Mouse (Mus musculus): ENCODE results near the gene Gm20388. TPM values are rescaled to one million over a fixed set of nuclear protein-coding genes. Genes with fewer than 3 reads are reported as not detected.

Gm20388 gene
- polyA plus RNA-seq, 1 experiment from 2014 or later = not detected

GRCm38 (mm10) chr8:121104049-121104818 lies 1193.6 kb downstream of the Gm20388 start:
- peaks cover 11% of the 10 kb centered on the region for H3K36me3 ChIP-seq (ENCODE audit: control insufficient read depth, insufficient read depth, low read length)
- ATAC-seq (ENCODE audit: low FRiP score) = peak; percentile 36; the same call in 1 of the 2 replicates

GRCm38 (mm10) chr8:121107668-121108656 lies 1197.3 kb downstream of the Gm20388 start, which contains the start of gene Mthfsd:
Gene Mthfsd, minus strand, starts transcription at chr8:121108392.
- peak within 1 kb of the TSS; percentile 54 for H3K27ac ChIP-seq (ENCODE audit: low read depth, low read length)
- ATAC-seq (ENCODE audit: low FRiP score) = peak; percentile 92
- 1% methylated on average over 75 of the region's 75 CpGs for WGBS

More at GRCm38 (mm10) chr8:121104049-121104818, 1193.6 kb downstream of the Gm20388 start:
- Histone ChIP-seq H3K9me3 (ENCODE audit: control insufficient read depth, low read length) (no peaks in the 10 kb centered on the region), H3K9ac (ENCODE audit: low read length) (no peak overlapping the region), H3K27me3 (ENCODE audit: control insufficient read depth, insufficient read depth, low read length) (no peaks in the 10 kb centered on the region), H3K4me3 (ENCODE audit: low read depth, low read length) (no peak overlapping the region), H3K4me1 (ENCODE audit: control insufficient read depth, insufficient read depth, low read length) (peaks cover 8% of the 10 kb centered on the region), H3K4me2 (no peak overlapping the region), H3K27ac (ENCODE audit: low read depth, low read length) (no peak overlapping the region)
- whole genome bisulfite sequencing = 49% methylated on average over 17 of the region's 17 CpGs
- peak; percentile 99 for DNase-seq (ENCODE audit: low spot score, missing footprints)

GRCm38 (mm10) chr8:121108657-121109056 lies 1198.0 kb downstream of the Gm20388 start:
- Histone ChIP-seq H3K27ac (ENCODE audit: low read depth, low read length) (no peak overlapping the region), H3K4me3 (ENCODE audit: low read depth, low read length) (peak overlapping the region; percentile 85)
- 15% methylated on average over 5 of the region's 5 CpGs for WGBS

More at GRCm38 (mm10) chr8:121107668-121108656, 1197.3 kb downstream of the Gm20388 start, which contains the start of gene Mthfsd:
- peak within 1 kb of the TSS; percentile 85 for H3K4me3 ChIP-seq (ENCODE audit: low read depth, low read length)
- H3K4me2 ChIP-seq = peak within 1 kb of the TSS; percentile 92
- DNase-seq (ENCODE audit: low spot score, missing footprints) = peak; percentile 100
- H3K9me3 ChIP-seq (ENCODE audit: control insufficient read depth, low read length) = no peaks in the 10 kb centered on the region
- H3K36me3 ChIP-seq (ENCODE audit: control insufficient read depth, insufficient read depth, low read length) = no peaks in the 10 kb centered on the region
- peak within 1 kb of the TSS; percentile 89 for H3K9ac ChIP-seq (ENCODE audit: low read length)
- H3K27me3 ChIP-seq (ENCODE audit: control insufficient read depth, insufficient read depth, low read length) = peaks cover 6% of the 10 kb centered on the region
- peaks cover 8% of the 10 kb centered on the region for H3K4me1 ChIP-seq (ENCODE audit: control insufficient read depth, insufficient read depth, low read length)

GRCm38 (mm10) chr8:121111145-121111907 lies 1200.7 kb downstream of the Gm20388 start:
- peaks cover 14% of the 10 kb centered on the region for H3K4me1 ChIP-seq (ENCODE audit: control insufficient read depth, insufficient read depth, low read length)
- no peak overlapping the region for H3K27ac ChIP-seq (ENCODE audit: low read depth, low read length)
- peaks cover 36% of the 10 kb centered on the region for H3K27me3 ChIP-seq (ENCODE audit: control insufficient read depth, insufficient read depth, low read length)
- no peak overlapping the region for H3K4me3 ChIP-seq (ENCODE audit: low read depth, low read length)
- 52% methylated on average over 7 of the region's 7 CpGs for WGBS
- H3K9ac ChIP-seq (ENCODE audit: low read length) = no peak overlapping the region
- H3K36me3 ChIP-seq (ENCODE audit: control insufficient read depth, insufficient read depth, low read length) = no peaks in the 10 kb centered on the region
- DNase-seq (ENCODE audit: low spot score, missing footprints) (no peak), ATAC-seq (ENCODE audit: low FRiP score) (no peak)
- H3K4me2 ChIP-seq = no peak overlapping the region
- no peaks in the 10 kb centered on the region for H3K9me3 ChIP-seq (ENCODE audit: control insufficient read depth, low read length)

More at GRCm38 (mm10) chr8:121108657-121109056, 1198.0 kb downstream of the Gm20388 start:
- no peak for ATAC-seq (ENCODE audit: low FRiP score)
- Histone ChIP-seq H3K4me1 (ENCODE audit: control insufficient read depth, insufficient read depth, low read length) (peaks cover 10% of the 10 kb centered on the region), H3K27me3 (ENCODE audit: control insufficient read depth, insufficient read depth, low read length) (peaks cover 10% of the 10 kb centered on the region), H3K9ac (ENCODE audit: low read length) (peak overlapping the region; percentile 89), H3K9me3 (ENCODE audit: control insufficient read depth, low read length) (no peaks in the 10 kb centered on the region), H3K36me3 (ENCODE audit: control insufficient read depth, insufficient read depth, low read length) (no peaks in the 10 kb centered on the region), H3K4me2 (peak overlapping the region; percentile 92)
- DNase-seq (ENCODE audit: low spot score, missing footprints) = no peak

GRCm38 (mm10) chr8:121113261-121113660 lies 1202.6 kb downstream of the Gm20388 start:
- Histone ChIP-seq H3K4me3 (ENCODE audit: low read depth, low read length) (no peak overlapping the region), H3K27ac (ENCODE audit: low read depth, low read length) (no peak overlapping the region), H3K9ac (ENCODE audit: low read length) (no peak overlapping the region), H3K36me3 (ENCODE audit: control insufficient read depth, insufficient read depth, low read length) (no peaks in the 10 kb centered on the region), H3K9me3 (ENCODE audit: control insufficient read depth, low read length) (no peaks in the 10 kb centered on the region; the same call in 1 of the 2 replicates), H3K27me3 (ENCODE audit: control insufficient read depth, insufficient read depth, low read length) (peaks cover 55% of the 10 kb centered on the region), H3K4me1 (ENCODE audit: control insufficient read depth, insufficient read depth, low read length) (peaks cover 14% of the 10 kb centered on the region), H3K4me2 (no peak overlapping the region)
- ATAC-seq (ENCODE audit: low FRiP score) (peak; percentile 41; the same call in 1 of the 2 replicates), DNase-seq (ENCODE audit: low spot score, missing footprints) (peak; percentile 100)
- WGBS = 2% methylated on average over 21 of the region's 21 CpGs

GRCm38 (mm10) chr8:121115136-121115535 lies 1204.5 kb downstream of the Gm20388 start:
- Histone ChIP-seq H3K36me3 (ENCODE audit: control insufficient read depth, insufficient read depth, low read length) (no peaks in the 10 kb centered on the region), H3K27me3 (ENCODE audit: control insufficient read depth, insufficient read depth, low read length) (peaks cover 74% of the 10 kb centered on the region), H3K9me3 (ENCODE audit: control insufficient read depth, low read length) (no peaks in the 10 kb centered on the region; the same call in 1 of the 2 replicates), H3K4me3 (ENCODE audit: low read depth, low read length) (no peak overlapping the region), H3K4me1 (ENCODE audit: control insufficient read depth, insufficient read depth, low read length) (peaks cover 14% of the 10 kb centered on the region), H3K9ac (ENCODE audit: low read length) (no peak overlapping the region), H3K27ac (ENCODE audit: low read depth, low read length) (no peak overlapping the region), H3K4me2 (no peak overlapping the region)
- no peak for ATAC-seq (ENCODE audit: low FRiP score)
- under 1% methylated on average over 25 of the region's 25 CpGs for WGBS
- peak; percentile 95 for DNase-seq (ENCODE audit: low spot score, missing footprints)

GRCm38 (mm10) chr8:121115948-121116347 lies 1205.3 kb downstream of the Gm20388 start, which contains the start of gene Foxc2:
Gene Foxc2, plus strand, starts transcription at chr8:121116171.
- ATAC-seq (ENCODE audit: low FRiP score) (0 out of 2 replicates have a peak, but pooled peaks have one; percentile 48), DNase-seq (ENCODE audit: low spot score, missing footprints) (peak; percentile 94)
- Histone ChIP-seq H3K27me3 (ENCODE audit: control insufficient read depth, insufficient read depth, low read length) (peaks cover 82% of the 10 kb centered on the region), H3K4me1 (ENCODE audit: control insufficient read depth, insufficient read depth, low read length) (peaks cover 14% of the 10 kb centered on the region), H3K27ac (ENCODE audit: low read depth, low read length) (no peak within 1 kb of the TSS), H3K9ac (ENCODE audit: low read length) (peak within 1 kb of the TSS; percentile 16; the same call in 1 of the 2 replicates), H3K9me3 (ENCODE audit: control insufficient read depth, low read length) (no peaks in the 10 kb centered on the region; the same call in 1 of the 2 replicates), H3K4me2 (peak within 1 kb of the TSS; percentile 73), H3K4me3 (ENCODE audit: low read depth, low read length) (peak within 1 kb of the TSS; percentile 37), H3K36me3 (ENCODE audit: control insufficient read depth, insufficient read depth, low read length) (no peaks in the 10 kb centered on the region)
- under 1% methylated on average over 25 of the region's 25 CpGs for WGBS

Data from midbrain, embryonic 11.5 days (tissue).